Mouse (Mus musculus): ENCODE measurements at regions not wholly inside any gene's neighbourhood (a gene's known extent, or its start where the extent isn't known, plus 50 kb on each side); places are given as distances from the start of the nearest gene placed in this dataset.

DNA sequence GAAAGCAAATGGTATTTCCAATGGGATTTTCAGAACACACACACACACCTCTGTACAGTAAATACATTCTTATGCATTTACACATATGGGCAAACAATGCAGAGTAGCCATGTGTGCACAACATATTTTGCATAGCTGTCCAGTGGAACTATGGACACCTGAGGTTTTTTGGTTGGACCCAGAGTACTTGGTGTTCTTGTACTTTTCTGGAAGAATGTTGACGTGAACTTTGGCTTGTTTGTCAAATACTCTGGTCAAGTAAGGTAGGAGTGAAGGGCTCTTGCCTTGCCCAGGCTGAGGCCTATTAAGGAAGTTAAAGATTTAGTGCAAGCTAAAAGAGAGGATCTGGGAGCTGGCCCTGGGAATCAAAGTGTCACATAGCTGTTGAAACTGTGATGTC is 485.2 kb downstream of the Klf5 start:
- no peak for DNase-seq
- intact Hi-C loops (cut with DNase I), result no loop called here

- intact Hi-C loops (cut with DNase I), result no loop called here
- no peak for DNase-seq
These were observed 486.6 kb downstream of the Klf5 start for GRCm38 (mm10) chr14:99785106-99785505.

- intact Hi-C loops (cut with DNase I), result no loop called here
- DNase-seq, result no peak
These were observed 487.9 kb downstream of the Klf5 start for GRCm38 (mm10) chr14:99786367-99786766.

DNA sequence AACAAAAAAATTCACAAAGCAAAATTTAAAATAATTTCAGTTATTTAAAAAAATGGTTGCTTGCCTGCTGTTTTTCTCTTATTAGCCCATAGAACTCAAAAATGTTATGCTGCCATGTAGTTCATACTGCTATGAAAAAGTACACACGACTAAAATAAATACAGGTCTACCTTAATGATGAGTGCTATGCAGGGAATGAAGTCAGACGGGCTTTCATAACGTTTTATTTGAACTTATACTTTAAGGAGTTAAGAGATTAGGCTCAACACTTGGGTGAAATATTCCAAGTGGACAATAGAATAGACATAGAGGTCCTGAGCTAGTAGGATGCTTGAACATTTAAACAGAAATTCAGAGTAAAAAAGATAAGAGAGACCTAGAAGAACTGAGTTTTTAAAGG is 489.7 kb downstream of the Klf5 start:
- no peak for DNase-seq
- intact Hi-C loops (cut with DNase I), result no loop called here

GRCm38 (mm10) chr14:99796293-99796692 is 488.2 kb downstream of the Klf12 start:
- no peak for DNase-seq
- intact Hi-C loops (cut with DNase I), result no loop called here

- DNase-seq, result no peak
- intact Hi-C loops (cut with DNase I), result no loop called here
These were observed 478.4 kb downstream of the Klf12 start for GRCm38 (mm10) chr14:99806052-99806451.

DNA sequence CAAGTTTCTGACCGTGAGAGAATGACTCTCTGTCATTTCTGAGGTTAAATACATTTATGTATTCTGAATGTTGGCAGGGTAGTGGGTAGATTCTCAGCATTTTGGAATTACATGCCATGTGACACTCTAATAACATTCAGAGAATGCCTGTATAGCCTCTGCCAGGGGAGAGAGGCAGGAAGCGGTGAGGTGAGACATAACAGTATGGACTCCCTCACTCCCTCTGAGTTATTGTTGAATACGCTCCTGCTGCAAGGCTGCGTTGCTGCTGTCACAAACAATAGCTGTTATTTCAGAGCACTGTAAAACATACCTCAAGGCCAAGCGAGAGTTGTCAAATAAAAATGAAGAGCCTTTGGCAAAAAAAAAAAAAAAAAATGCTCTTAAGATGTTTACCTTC is 477.9 kb downstream of the Klf12 start:
- DNase-seq, result no peak
- intact Hi-C loops (cut with DNase I), result no loop called here

DNA sequence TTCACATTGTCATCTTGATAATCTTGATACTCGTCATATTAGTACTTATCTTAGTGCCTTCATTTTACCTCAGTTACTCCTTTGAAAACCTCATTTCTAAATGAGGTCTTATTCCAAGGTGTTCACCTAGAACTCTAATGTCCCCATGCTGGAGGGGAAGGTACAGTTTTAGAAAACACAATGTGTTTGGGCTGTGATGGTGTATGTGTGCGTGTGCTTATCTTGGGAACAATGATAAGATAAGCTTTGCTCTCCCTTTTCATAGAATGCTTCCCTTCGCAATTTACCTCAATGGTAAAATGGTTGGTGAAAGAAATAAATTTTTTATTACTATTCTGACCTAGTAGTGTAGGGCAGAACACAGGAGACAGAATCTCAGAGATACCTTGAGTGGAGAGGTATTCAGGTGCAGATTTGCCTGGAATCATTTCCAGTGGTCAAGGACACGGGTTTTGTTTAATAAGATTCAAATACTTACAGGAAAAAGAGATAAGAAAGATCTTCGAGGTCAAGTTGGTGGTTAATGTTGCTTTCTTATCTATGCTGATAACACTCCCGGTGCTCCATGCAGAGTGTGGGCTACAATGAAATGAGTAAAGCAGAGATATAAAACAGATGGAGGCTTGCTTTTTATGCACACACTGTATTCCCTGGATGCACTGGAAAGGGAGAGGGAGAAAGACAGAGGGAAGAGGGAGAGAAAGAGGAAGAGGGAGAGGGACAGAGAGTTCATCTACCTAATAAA is 471.6 kb downstream of the Klf12 start:
- intact Hi-C loops (cut with DNase I), result no loop called here
- no peak for DNase-seq
